Mouse (Mus musculus): ENCODE data around the gene Slc35a2. TPM values are rescaled to one million over a fixed set of nuclear protein-coding genes. Genes with fewer than 3 reads are reported as not detected.

Gene Slc35a2
- polyA plus RNA-seq, 1 experiment from 2014 or later: 25.9 TPM

GRCm38 (mm10) chrX:7868506-7868905, 15.3 kb upstream of the Slc35a2 start:
- no peak overlapping the region for H3K27ac ChIP-seq
- H3K4me2 ChIP-seq (ENCODE audit: low read length): no peak overlapping the region
- no peak overlapping the region for H3K4me3 ChIP-seq (replicated peaks; ENCODE audit: low read depth, low read length)
- no peaks in the 10 kb centered on the region for H3K9me3 ChIP-seq (replicated peaks; ENCODE audit: low read length)
- ATAC-seq (replicated peaks; ENCODE audit: low FRiP score, low read depth) (no peak), DNase-seq (ENCODE audit: low spot score) (no peak)
- no peaks in the 10 kb centered on the region for H3K4me1 ChIP-seq (replicated peaks; ENCODE audit: insufficient read depth, low read length)
- no peaks in the 10 kb centered on the region for H3K27me3 ChIP-seq (ENCODE audit: insufficient read depth, low read length)
- H3K9ac ChIP-seq (ENCODE audit: low read depth, low read length): no peak overlapping the region
- no peaks in the 10 kb centered on the region for H3K36me3 ChIP-seq (ENCODE audit: insufficient read depth, low read length)
- 61% methylated on average over 2 of the region's 2 CpGs for WGBS
- no peak for TF ChIP-seq CTCF (IDR thresholded peaks at IDR 0.05; ENCODE audit: low read depth)

- H3K36me3 ChIP-seq (ENCODE audit: insufficient read depth, low read length): 0 out of 2 replicates have a peak, but pooled peaks cover 5% of the 10 kb centered on the region
- H3K27me3 ChIP-seq (ENCODE audit: insufficient read depth, low read length): no peaks in the 10 kb centered on the region
- ATAC-seq (replicated peaks; ENCODE audit: low FRiP score, low read depth): no peak
- DNase-seq (ENCODE audit: low spot score): no peak
- H3K9me3 ChIP-seq (replicated peaks; ENCODE audit: low read length): no peaks in the 10 kb centered on the region
- no peak overlapping the region for H3K9ac ChIP-seq (ENCODE audit: low read depth, low read length)
- no peak for TF ChIP-seq CTCF (IDR thresholded peaks at IDR 0.05; ENCODE audit: low read depth)
- no peak overlapping the region for H3K27ac ChIP-seq
- no peaks in the 10 kb centered on the region for H3K4me1 ChIP-seq (replicated peaks; ENCODE audit: insufficient read depth, low read length)
- WGBS: 54% methylated on average over 3 of the region's 3 CpGs
- no peak overlapping the region for H3K4me3 ChIP-seq (replicated peaks; ENCODE audit: low read depth, low read length)
- H3K4me2 ChIP-seq (ENCODE audit: low read length): no peak overlapping the region
Observed at GRCm38 (mm10) chrX:7869826-7870225, 14.0 kb upstream of the Slc35a2 start.

- no peaks in the 10 kb centered on the region for H3K9me3 ChIP-seq (replicated peaks; ENCODE audit: low read length)
- ATAC-seq (replicated peaks; ENCODE audit: low FRiP score, low read depth): peak; percentile 92
- H3K9ac ChIP-seq (ENCODE audit: low read depth, low read length): peak within 1 kb of the TSS; percentile 42; the same call in 1 of the 2 replicates
- WGBS: 32% methylated on average over 27 of the region's 38 CpGs
- H3K27ac ChIP-seq: no peak within 1 kb of the TSS
- no peaks in the 10 kb centered on the region for H3K27me3 ChIP-seq (ENCODE audit: insufficient read depth, low read length)
- peak within 1 kb of the TSS; percentile 45 for H3K4me3 ChIP-seq (replicated peaks; ENCODE audit: low read depth, low read length)
- DNase-seq (ENCODE audit: low spot score): peak; percentile 80
- H3K4me1 ChIP-seq (replicated peaks; ENCODE audit: insufficient read depth, low read length): no peaks in the 10 kb centered on the region
- H3K36me3 ChIP-seq (ENCODE audit: insufficient read depth, low read length): 0 out of 2 replicates have a peak, but pooled peaks cover 5% of the 10 kb centered on the region
- TF ChIP-seq CTCF (IDR thresholded peaks at IDR 0.05; ENCODE audit: low read depth): no peak
- peak within 1 kb of the TSS; percentile 84 for H3K4me2 ChIP-seq (ENCODE audit: low read length)
Observed at GRCm38 (mm10) chrX:7878007-7878419, 5.8 kb upstream of the Slc35a2 start, which contains the start of gene Pim2. Gene Pim2, plus strand, starts transcription at chrX:7878262.

- H3K27me3 ChIP-seq (ENCODE audit: insufficient read depth, low read length): no peaks in the 10 kb centered on the region
- DNase-seq (ENCODE audit: low spot score) (no peak), ATAC-seq (replicated peaks; ENCODE audit: low FRiP score, low read depth) (no peak; the same call in 1 of the 2 replicates)
- H3K9ac ChIP-seq (ENCODE audit: low read depth, low read length): peak overlapping the region; percentile 42; the same call in 1 of the 2 replicates
- WGBS: 22% methylated on average over 21 of the region's 21 CpGs
- no peak for TF ChIP-seq CTCF (IDR thresholded peaks at IDR 0.05; ENCODE audit: low read depth)
- 0 out of 2 replicates have a peak, but pooled peaks cover 5% of the 10 kb centered on the region for H3K36me3 ChIP-seq (ENCODE audit: insufficient read depth, low read length)
- peak overlapping the region; percentile 45 for H3K4me3 ChIP-seq (replicated peaks; ENCODE audit: low read depth, low read length)
- no peaks in the 10 kb centered on the region for H3K9me3 ChIP-seq (replicated peaks; ENCODE audit: low read length)
- no peak overlapping the region for H3K27ac ChIP-seq
- H3K4me2 ChIP-seq (ENCODE audit: low read length): peak overlapping the region; percentile 84
- H3K4me1 ChIP-seq (replicated peaks; ENCODE audit: insufficient read depth, low read length): no peaks in the 10 kb centered on the region
Observed at GRCm38 (mm10) chrX:7878495-7878894, 5.3 kb upstream of the Slc35a2 start.

GRCm38 (mm10) chrX:7879819-7880218, 4.0 kb upstream of the Slc35a2 start:
- H3K27ac ChIP-seq: no peak overlapping the region
- H3K27me3 ChIP-seq (ENCODE audit: insufficient read depth, low read length): no peaks in the 10 kb centered on the region
- no peak overlapping the region for H3K9ac ChIP-seq (ENCODE audit: low read depth, low read length)
- ATAC-seq (replicated peaks; ENCODE audit: low FRiP score, low read depth): peak; percentile 27; the same call in 1 of the 2 replicates
- peak overlapping the region; percentile 84 for H3K4me2 ChIP-seq (ENCODE audit: low read length)
- 25% methylated on average over 11 of the region's 11 CpGs for WGBS
- peak; percentile 80 for DNase-seq (ENCODE audit: low spot score)
- TF ChIP-seq CTCF (IDR thresholded peaks at IDR 0.05; ENCODE audit: low read depth): peak; percentile 64
- no peaks in the 10 kb centered on the region for H3K4me1 ChIP-seq (replicated peaks; ENCODE audit: insufficient read depth, low read length)
- no peaks in the 10 kb centered on the region for H3K36me3 ChIP-seq (ENCODE audit: insufficient read depth, low read length)
- no peaks in the 10 kb centered on the region for H3K9me3 ChIP-seq (replicated peaks; ENCODE audit: low read length)
- no peak overlapping the region for H3K4me3 ChIP-seq (replicated peaks; ENCODE audit: low read depth, low read length)

- ATAC-seq (replicated peaks; ENCODE audit: low FRiP score, low read depth) (no peak), DNase-seq (ENCODE audit: low spot score) (no peak)
- Histone ChIP-seq H3K36me3 (ENCODE audit: insufficient read depth, low read length) (no peaks in the 10 kb centered on the region), H3K9ac (ENCODE audit: low read depth, low read length) (peak overlapping the region; percentile 51; the same call in 1 of the 2 replicates), H3K27me3 (ENCODE audit: insufficient read depth, low read length) (no peaks in the 10 kb centered on the region), H3K4me2 (ENCODE audit: low read length) (peak overlapping the region; percentile 55), H3K4me1 (replicated peaks; ENCODE audit: insufficient read depth, low read length) (no peaks in the 10 kb centered on the region), H3K27ac (no peak overlapping the region), H3K9me3 (replicated peaks; ENCODE audit: low read length) (no peaks in the 10 kb centered on the region), H3K4me3 (replicated peaks; ENCODE audit: low read depth, low read length) (peak overlapping the region; percentile 53)
- WGBS: 37% methylated on average over 12 of the region's 13 CpGs
- TF ChIP-seq CTCF (IDR thresholded peaks at IDR 0.05; ENCODE audit: low read depth): no peak
Observed at GRCm38 (mm10) chrX:7898211-7898610, 14.4 kb downstream of the Slc35a2 start.

All from kidney, postnatal 0 days (tissue).